Mouse (Mus musculus): ENCODE results near the gene Ankrd50. TPM values are rescaled to one million over a fixed set of nuclear protein-coding genes. Genes with fewer than 3 reads are reported as not detected.

The Ankrd50 gene
- total RNA-seq (2021), result 10 to 100 TPM; 34.0 to 36.8 TPM
- polyA plus RNA-seq (2012; rRNA removed), result 26.0 and 38.5 TPM in 2 replicates
- long read RNA-seq, partial matches to known transcripts, result 3 of 16 reads
- long read RNA-seq, other reads (novel, unspliced or antisense), result 11 of 16 reads

DNA sequence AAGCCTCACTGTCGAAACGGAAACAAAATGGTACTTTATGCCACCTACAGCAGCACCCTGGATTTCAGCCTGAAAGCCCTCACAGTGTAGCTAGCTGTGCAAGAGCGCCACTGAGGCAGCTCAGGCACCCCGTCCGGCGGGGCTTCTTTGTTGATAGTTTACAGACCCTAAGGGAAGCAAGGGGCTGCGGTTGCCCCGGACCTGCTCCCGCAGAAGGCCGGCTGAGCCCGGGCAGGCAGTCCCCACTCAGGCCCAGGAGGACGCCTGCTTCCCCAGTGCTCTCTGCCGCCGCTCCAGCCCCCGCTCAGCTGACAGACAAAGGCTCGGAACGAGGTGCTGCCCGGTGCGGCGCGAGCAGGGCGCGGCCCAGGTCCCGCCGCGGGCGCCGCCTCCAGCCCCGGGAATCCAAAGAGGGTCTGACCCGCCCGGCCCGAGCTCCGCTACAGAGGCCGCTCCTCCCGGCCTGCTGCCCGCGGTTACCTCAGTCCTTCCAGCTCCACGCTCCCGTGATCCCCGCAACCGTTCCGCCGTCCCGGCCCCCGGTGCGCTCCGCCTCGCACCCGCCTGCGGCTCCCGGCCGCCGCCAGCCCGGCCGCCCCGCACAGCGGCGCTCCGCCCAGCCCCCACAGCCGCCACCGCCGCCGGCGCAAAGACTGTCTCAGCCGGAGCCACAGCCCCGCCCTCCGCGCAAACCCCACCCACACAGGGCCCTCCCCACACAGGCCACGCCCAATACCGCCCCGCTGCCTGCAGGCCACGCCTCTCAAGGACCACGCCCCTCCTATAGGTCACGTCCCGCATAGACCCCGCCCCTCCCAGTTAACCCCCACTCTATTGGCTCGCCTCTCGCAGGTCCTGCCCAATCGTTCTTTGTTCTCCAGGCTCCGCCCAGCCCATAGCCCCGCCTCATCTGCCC, at the start of gene Ankrd50:
Gene Ankrd50 (minus strand): TSS at position 654 of the 916 bp plus-strand sequence.
- H3K4me1 ChIP-seq (ENCODE audit: control insufficient read depth, insufficient read depth, low read length), result peaks cover 11% of the 10 kb centered on the region

DNA sequence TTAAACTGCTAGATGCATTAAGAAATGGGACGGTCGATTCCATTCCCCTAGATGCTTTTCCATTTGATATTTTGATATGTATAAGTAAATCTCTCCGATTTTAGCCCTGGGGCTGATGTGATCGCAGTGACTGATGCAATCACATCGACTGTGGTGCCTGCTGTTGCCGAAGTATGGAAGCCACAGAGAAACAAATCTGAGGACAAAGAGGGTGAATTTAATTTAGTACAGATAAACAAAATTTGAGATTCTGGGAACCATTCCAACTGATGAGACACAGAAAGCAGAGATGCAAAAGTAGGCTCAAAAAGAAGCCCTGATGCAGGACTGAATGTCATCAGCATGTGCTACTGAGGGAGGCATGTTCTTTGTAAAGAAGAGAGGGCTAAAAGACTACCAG, 49.6 kb upstream of the Ankrd50 start:
- Histone ChIP-seq H3K9ac (ENCODE audit: low read depth, low read length) (no peak overlapping the region), H3K4me3 (no peak overlapping the region), H3K27me3 (ENCODE audit: control insufficient read depth, insufficient read depth, low read length) (no peaks in the 10 kb centered on the region), H3K79me2 (replicated peaks; ENCODE audit: control insufficient read depth, insufficient read depth, low read length) (no peaks in the 10 kb centered on the region), H3K4me1 (ENCODE audit: control insufficient read depth, insufficient read depth, low read length) (no peaks in the 10 kb centered on the region), H3K27ac (no peak overlapping the region), H3K36me3 (ENCODE audit: control insufficient read depth, insufficient read depth, low read length) (no peaks in the 10 kb centered on the region)
- intact Hi-C loops (cut with DNase I), result no loop called here
- WGBS, result 91% methylated on average over 6 of the region's 6 CpGs
- no peak for DNase-seq
- no peak for TF ChIP-seq CTCF (IDR thresholded peaks at IDR 0.05)
- TF ChIP-seq EP300 (IDR thresholded peaks at IDR 0.05; ENCODE audit: insufficient read depth, low read depth, low read length), result no peak
- TF ChIP-seq POLR2A (IDR thresholded peaks at IDR 0.05; ENCODE audit: insufficient read depth, low read depth, low read length), result no peak

More for the DNA sequence above, at the start of gene Ankrd50:
- Histone ChIP-seq H3K9ac (ENCODE audit: low read depth, low read length) (peak within 1 kb of the TSS; percentile 85), H3K4me3 (peak within 1 kb of the TSS; percentile 74), H3K27me3 (ENCODE audit: control insufficient read depth, insufficient read depth, low read length) (no peaks in the 10 kb centered on the region), H3K27ac (peak within 1 kb of the TSS; percentile 90), H3K79me2 (replicated peaks; ENCODE audit: control insufficient read depth, insufficient read depth, low read length) (peaks cover 2% of the 10 kb centered on the region), H3K36me3 (ENCODE audit: control insufficient read depth, insufficient read depth, low read length) (peaks cover 28% of the 10 kb centered on the region)
- intact Hi-C loops (cut with DNase I), result loop anchor here (1.0 to 5.0 kb wide), 2 partner anchors 122 to 229 kb away; no protein-coding TSS in a partner anchor
- no peak for TF ChIP-seq EP300 (IDR thresholded peaks at IDR 0.05; ENCODE audit: insufficient read depth, low read depth, low read length)
- TF ChIP-seq POLR2A (IDR thresholded peaks at IDR 0.05; ENCODE audit: insufficient read depth, low read depth, low read length), result no peak
- TF ChIP-seq CTCF (IDR thresholded peaks at IDR 0.05), result peak; percentile 23; the same call in 1 of the 2 replicates
- under 1% methylated on average over 74 of the region's 81 CpGs for WGBS
- peak; percentile 98 to 99 for DNase-seq

- no peak overlapping the region for H3K4me3 ChIP-seq
- intact Hi-C loops (cut with DNase I), result no loop called here
- no peak overlapping the region for H3K9ac ChIP-seq (ENCODE audit: low read depth, low read length)
- no peaks in the 10 kb centered on the region for H3K27me3 ChIP-seq (ENCODE audit: control insufficient read depth, insufficient read depth, low read length)
- no peak for DNase-seq
- 90% methylated on average over 2 of the region's 2 CpGs for WGBS
- H3K4me1 ChIP-seq (ENCODE audit: control insufficient read depth, insufficient read depth, low read length), result no peaks in the 10 kb centered on the region
- H3K36me3 ChIP-seq (ENCODE audit: control insufficient read depth, insufficient read depth, low read length), result no peaks in the 10 kb centered on the region
- H3K27ac ChIP-seq, result no peak overlapping the region
- TF ChIP-seq POLR2A (IDR thresholded peaks at IDR 0.05; ENCODE audit: insufficient read depth, low read depth, low read length) (no peak), CTCF (IDR thresholded peaks at IDR 0.05) (no peak), EP300 (IDR thresholded peaks at IDR 0.05; ENCODE audit: insufficient read depth, low read depth, low read length) (no peak)
- no peaks in the 10 kb centered on the region for H3K79me2 ChIP-seq (replicated peaks; ENCODE audit: control insufficient read depth, insufficient read depth, low read length)
Observed at GRCm38 (mm10) chr3:38520426-38520825, 35.8 kb upstream of the Ankrd50 start.

DNA sequence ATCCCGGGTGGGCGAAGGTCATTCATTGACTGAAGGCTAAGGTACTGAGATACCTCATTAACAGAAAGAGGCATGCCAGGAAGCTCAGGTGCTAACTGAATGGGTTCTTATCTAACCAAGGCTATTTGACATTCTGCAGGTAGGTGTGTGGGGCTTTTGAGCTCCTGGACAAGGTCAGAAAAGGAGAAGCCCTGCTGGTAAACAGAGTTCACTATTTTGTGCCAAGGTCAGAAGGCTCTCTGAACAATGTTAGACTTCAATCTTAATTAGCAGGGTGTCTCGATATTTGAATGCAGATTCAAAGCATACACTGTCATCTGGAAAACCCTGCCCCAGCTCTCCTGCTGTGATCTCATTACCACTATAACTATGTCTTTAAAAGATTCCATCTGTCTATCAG, 35.3 kb upstream of the Ankrd50 start:
- Histone ChIP-seq H3K4me3 (no peak overlapping the region), H3K27ac (no peak overlapping the region), H3K79me2 (replicated peaks; ENCODE audit: control insufficient read depth, insufficient read depth, low read length) (no peaks in the 10 kb centered on the region), H3K36me3 (ENCODE audit: control insufficient read depth, insufficient read depth, low read length) (no peaks in the 10 kb centered on the region), H3K4me1 (ENCODE audit: control insufficient read depth, insufficient read depth, low read length) (no peaks in the 10 kb centered on the region), H3K27me3 (ENCODE audit: control insufficient read depth, insufficient read depth, low read length) (no peaks in the 10 kb centered on the region), H3K9ac (ENCODE audit: low read depth, low read length) (no peak overlapping the region)
- no peak for DNase-seq
- 83% methylated on average over 3 of the region's 3 CpGs for WGBS
- intact Hi-C loops (cut with DNase I), result no loop called here
- no peak for TF ChIP-seq CTCF (IDR thresholded peaks at IDR 0.05)
- TF ChIP-seq POLR2A (IDR thresholded peaks at IDR 0.05; ENCODE audit: insufficient read depth, low read depth, low read length), result no peak
- TF ChIP-seq EP300 (IDR thresholded peaks at IDR 0.05; ENCODE audit: insufficient read depth, low read depth, low read length), result no peak

DNA sequence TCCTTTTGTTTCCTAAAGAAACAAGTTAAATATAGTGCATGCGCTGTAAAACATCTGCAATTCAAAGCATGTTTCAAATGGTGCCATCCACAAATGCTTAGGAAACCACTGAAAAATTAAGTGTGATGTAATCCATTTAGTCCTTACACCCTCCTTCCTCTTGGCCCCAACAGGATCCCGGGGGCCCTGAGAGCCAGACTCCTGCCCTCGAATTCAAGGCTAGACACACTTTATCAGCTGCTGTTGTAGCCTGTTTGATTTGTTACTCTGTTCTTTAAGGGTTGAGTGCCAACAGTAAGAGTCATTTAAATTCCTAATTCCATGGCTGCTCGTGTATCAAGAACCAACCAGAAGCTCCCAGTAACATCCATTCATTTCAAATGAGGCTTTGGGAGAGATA, 19.0 kb upstream of the Ankrd50 start:
- H3K27ac ChIP-seq, result no peak overlapping the region
- no peak overlapping the region for H3K9ac ChIP-seq (ENCODE audit: low read depth, low read length)
- no peaks in the 10 kb centered on the region for H3K79me2 ChIP-seq (replicated peaks; ENCODE audit: control insufficient read depth, insufficient read depth, low read length)
- H3K36me3 ChIP-seq (ENCODE audit: control insufficient read depth, insufficient read depth, low read length), result no peaks in the 10 kb centered on the region
- DNase-seq, result no peak
- TF ChIP-seq CTCF (IDR thresholded peaks at IDR 0.05) (no peak), POLR2A (IDR thresholded peaks at IDR 0.05; ENCODE audit: insufficient read depth, low read depth, low read length) (no peak), EP300 (IDR thresholded peaks at IDR 0.05; ENCODE audit: insufficient read depth, low read depth, low read length) (no peak)
- no peaks in the 10 kb centered on the region for H3K27me3 ChIP-seq (ENCODE audit: control insufficient read depth, insufficient read depth, low read length)
- H3K4me3 ChIP-seq, result no peak overlapping the region
- WGBS, result 50% methylated on average over 4 of the region's 4 CpGs
- H3K4me1 ChIP-seq (ENCODE audit: control insufficient read depth, insufficient read depth, low read length), result no peaks in the 10 kb centered on the region
- intact Hi-C loops (cut with DNase I), result no loop called here

- Histone ChIP-seq H3K27ac (no peak overlapping the region), H3K4me3 (no peak overlapping the region), H3K4me1 (ENCODE audit: control insufficient read depth, insufficient read depth, low read length) (no peaks in the 10 kb centered on the region), H3K27me3 (ENCODE audit: control insufficient read depth, insufficient read depth, low read length) (no peaks in the 10 kb centered on the region), H3K36me3 (ENCODE audit: control insufficient read depth, insufficient read depth, low read length) (no peaks in the 10 kb centered on the region), H3K79me2 (replicated peaks; ENCODE audit: control insufficient read depth, insufficient read depth, low read length) (no peaks in the 10 kb centered on the region), H3K9ac (ENCODE audit: low read depth, low read length) (no peak overlapping the region)
- DNase-seq, result no peak
- no peak for TF ChIP-seq EP300 (IDR thresholded peaks at IDR 0.05; ENCODE audit: insufficient read depth, low read depth, low read length)
- TF ChIP-seq POLR2A (IDR thresholded peaks at IDR 0.05; ENCODE audit: insufficient read depth, low read depth, low read length), result no peak
- no peak for TF ChIP-seq CTCF (IDR thresholded peaks at IDR 0.05)
- intact Hi-C loops (cut with DNase I), result no loop called here
- WGBS, result 89% methylated on average over 5 of the region's 5 CpGs
Observed at GRCm38 (mm10) chr3:38502156-38502555, 17.5 kb upstream of the Ankrd50 start.
